Mouse (Mus musculus) forebrain, embryonic 12.5 days (tissue): ENCODE measurements around the gene Ogfod1. TPM values are rescaled to one million over a fixed set of nuclear protein-coding genes. Genes with fewer than 3 reads are reported as not detected.
"Not testable (repeated sequence)": the region's sequence is repeated elsewhere in the genome, so short reads cannot be mapped to it uniquely, and the experiment has no call there.

Source experiments
- ATAC-seq: fragments of 200-750 bp; cut with Nextera tagmentation; 2 replicates; pipeline ENCODE4 v1.8.0; 2017; ENCODE audit warnings: moderate TSS enrichment; ENCODE audit not compliant: low FRiP score
- H3K27ac ChIP-seq: fragments of 300-500 bp; sonication (generic); 2 replicates; pipeline ENCODE4 v1.5.1; 2016; ENCODE audit warnings: mild to moderate bottlenecking
- H3K27me3 ChIP-seq: fragments of 300-500 bp; sonication (generic); 2 replicates; pipeline ENCODE4 v1.6.1; 2016; ENCODE audit warnings: mild to moderate bottlenecking
- H3K36me3 ChIP-seq: fragments of 300-500 bp; sonication (generic); replicated peaks from 2 replicates; pipeline ENCODE4 v1.6.1; 2016; ENCODE audit warnings: mild to moderate bottlenecking
- H3K4me1 ChIP-seq: fragments of 300-500 bp; sonication (generic); 2 replicates; pipeline ENCODE4 v1.6.1; 2016
- H3K4me2 ChIP-seq: fragments of 300-500 bp; sonication (generic); 2 replicates; pipeline ENCODE4 v1.6.1; 2016; ENCODE audit warnings: mild to moderate bottlenecking, moderate library complexity
- H3K4me3 ChIP-seq: fragments of 300-500 bp; sonication (generic); replicated peaks from 2 replicates; pipeline ENCODE4 v1.5.1; 2016; ENCODE audit warnings: mild to moderate bottlenecking
- H3K9ac ChIP-seq: fragments of 300-500 bp; sonication (generic); 2 replicates; pipeline ENCODE4 v1.6.1; 2016; ENCODE audit warnings: mild to moderate bottlenecking
- H3K9me3 ChIP-seq: fragments of 300-500 bp; sonication (generic); 2 replicates; pipeline ENCODE4 v1.6.1; 2016
- WGBS: fragments of 180-500 bp; shearing (Covaris S2); methylation state at CpG from one replicate; pipeline ENCODE4 v1.1.7; 2016; 5-methylcytosine and 5-hydroxymethylcytosine counted together
- polyA plus RNA-seq: library from polyadenylated mRNA; unstranded; fragments of >200 nt; fragmentation: Nextera tagmentation; extraction: Ambion mirVana; gene quantifications from 2 replicates; pipeline ENCODE4 v1.2.1, GENCODE M21; 2016

Gene Ogfod1
- polyA plus RNA-seq, 1 experiment from 2014 or later, result 15.0 TPM

- no peak for ATAC-seq
- H3K36me3 ChIP-seq, result peaks cover 65% of the 10 kb centered on the region
- 94% methylated on average over 9 of the region's 9 CpGs for WGBS
Observed at GRCm38 (mm10) chr8:94029701-94030100, 7.3 kb upstream of the Ogfod1 start.

DNA sequence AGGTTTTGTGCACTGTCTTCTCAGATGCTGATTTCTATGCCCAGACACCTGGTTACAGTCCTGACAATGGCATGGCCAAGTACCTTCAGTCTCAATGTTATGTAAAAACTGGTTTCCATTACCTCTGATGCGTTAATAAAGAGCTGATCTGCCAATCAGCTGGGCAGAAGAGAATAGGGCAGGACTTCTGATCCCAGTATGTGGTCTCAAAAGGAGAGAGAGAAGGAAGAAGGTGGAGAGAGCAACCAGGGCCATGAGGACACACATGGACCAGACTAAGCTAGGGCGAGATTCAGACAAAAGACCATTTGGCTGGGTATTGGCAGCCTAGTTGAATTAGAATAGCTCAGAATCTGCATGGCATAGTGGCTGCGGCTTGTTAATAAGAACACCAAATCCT lies 3.4 kb upstream of the Ogfod1 start:
- H3K4me2 ChIP-seq, result peak overlapping the region; percentile 19
- 26% methylated on average over 3 of the region's 3 CpGs for WGBS

More at GRCm38 (mm10) chr8:94029701-94030100, 7.3 kb upstream of the Ogfod1 start:
- no peak overlapping the region for H3K27ac ChIP-seq
- H3K9me3 ChIP-seq, result no peaks in the 10 kb centered on the region
- peaks cover 18% of the 10 kb centered on the region for H3K4me1 ChIP-seq
- H3K4me2 ChIP-seq, result no peak overlapping the region
- no peaks in the 10 kb centered on the region for H3K27me3 ChIP-seq
- no peak overlapping the region for H3K4me3 ChIP-seq
- no peak overlapping the region for H3K9ac ChIP-seq

DNA sequence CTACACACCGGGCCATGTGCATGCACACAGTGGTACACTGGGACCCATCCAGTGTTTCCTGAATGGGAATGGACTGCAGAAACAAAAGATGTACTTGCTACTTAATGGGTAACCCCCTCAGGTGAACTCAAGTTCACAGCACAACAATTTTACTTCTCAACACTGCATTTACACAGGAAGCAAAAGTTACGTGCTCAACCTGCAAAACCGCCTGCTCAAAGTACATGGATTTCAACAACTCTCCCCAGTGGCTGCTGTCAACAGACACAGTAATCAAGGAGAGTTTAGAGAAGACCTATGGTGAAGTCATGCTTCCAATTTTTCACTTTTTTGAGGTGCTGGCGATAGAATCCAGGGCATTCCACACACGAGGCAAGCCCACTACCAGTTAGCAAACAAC lies 1.8 kb upstream of the Ogfod1 start:
- Histone ChIP-seq H3K9me3 (no peaks in the 10 kb centered on the region), H3K4me2 (peak overlapping the region; percentile 84), H3K4me1 (peaks cover 36% of the 10 kb centered on the region), H3K27ac (no peak overlapping the region), H3K4me3 (peak overlapping the region; percentile 73), H3K36me3 (peaks cover 12% of the 10 kb centered on the region), H3K9ac (peak overlapping the region; percentile 47), H3K27me3 (no peaks in the 10 kb centered on the region)
- no peak for ATAC-seq
- WGBS, result 73% methylated on average over 5 of the region's 5 CpGs

More for the DNA sequence above, 3.4 kb upstream of the Ogfod1 start:
- Histone ChIP-seq H3K9me3 (no peaks in the 10 kb centered on the region), H3K27me3 (no peaks in the 10 kb centered on the region), H3K4me3 (no peak overlapping the region), H3K4me1 (peaks cover 36% of the 10 kb centered on the region), H3K36me3 (peaks cover 28% of the 10 kb centered on the region), H3K27ac (no peak overlapping the region), H3K9ac (0 out of 2 replicates have a peak overlapping the region, but pooled peaks have one; percentile 17)
- ATAC-seq, result no peak

DNA sequence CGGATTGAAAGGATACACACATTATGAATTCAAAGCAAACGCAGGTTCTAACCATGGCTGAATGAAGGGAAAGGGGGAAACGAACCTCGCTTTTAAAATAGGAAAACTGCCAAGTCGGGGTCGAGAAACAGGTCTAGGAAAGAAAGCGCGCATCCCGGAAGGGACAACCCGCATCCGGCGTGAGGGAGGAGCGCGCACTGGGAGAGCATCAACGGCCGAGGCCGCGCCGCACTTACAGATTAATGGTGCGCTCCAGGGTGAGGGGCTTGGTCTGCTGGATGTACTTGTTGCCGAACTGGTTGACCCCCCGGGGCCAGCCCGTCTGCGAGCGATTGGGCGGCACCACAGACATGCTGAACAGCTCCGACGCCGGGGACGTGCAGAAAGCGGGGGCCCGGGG lies 457 bp upstream of the Ogfod1 start:
- WGBS, result under 1% methylated on average over 27 of the region's 32 CpGs
- H3K36me3 ChIP-seq, H3K9me3 ChIP-seq, H3K27me3 ChIP-seq: not testable (repeated sequence)
- Histone ChIP-seq H3K4me1 (peaks cover 36% of the 10 kb centered on the region), H3K4me3 (peak overlapping the region; percentile 73), H3K9ac (peak overlapping the region; percentile 77), H3K27ac (peak overlapping the region; percentile 71), H3K4me2 (peak overlapping the region; percentile 84)
- peak; percentile 92 for ATAC-seq

- WGBS, result 10% methylated on average over 15 of the region's 15 CpGs
- no peak overlapping the region for H3K27ac ChIP-seq
Observed at GRCm38 (mm10) chr8:94037806-94038205, 808 bp downstream of the Ogfod1 start.

DNA sequence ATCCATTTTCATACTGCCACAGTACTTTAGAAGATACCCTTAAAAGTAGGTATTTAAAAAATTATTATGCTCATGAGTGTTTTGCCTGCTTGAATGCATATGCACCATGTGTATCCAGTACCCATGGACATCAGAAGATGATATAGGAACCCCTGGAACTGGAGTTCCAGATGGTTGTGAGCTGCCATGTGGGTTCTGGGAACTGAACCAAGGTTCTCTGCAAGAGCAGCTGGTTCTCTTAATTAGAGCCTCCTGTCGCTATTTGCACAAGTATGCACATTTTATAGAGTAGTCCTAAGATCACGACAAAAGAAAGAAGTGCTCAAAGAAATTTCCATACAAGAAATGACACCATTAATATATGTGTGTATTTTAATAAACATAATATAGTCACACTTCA lies 10.8 kb downstream of the Ogfod1 start:
- Histone ChIP-seq H3K4me1 (no peaks in the 10 kb centered on the region), H3K9ac (no peak overlapping the region), H3K4me2 (no peak overlapping the region), H3K36me3 (peaks cover 17% of the 10 kb centered on the region), H3K4me3 (no peak overlapping the region), H3K27ac (no peak overlapping the region), H3K27me3 (no peaks in the 10 kb centered on the region), H3K9me3 (no peaks in the 10 kb centered on the region)
- no peak for ATAC-seq
- 93% methylated on average over 2 of the region's 2 CpGs for WGBS

More at GRCm38 (mm10) chr8:94037806-94038205, 808 bp downstream of the Ogfod1 start:
- no peak for ATAC-seq
- Histone ChIP-seq H3K9me3 (no peaks in the 10 kb centered on the region), H3K36me3 (no peaks in the 10 kb centered on the region), H3K4me1 (peaks cover 35% of the 10 kb centered on the region), H3K27me3 (no peaks in the 10 kb centered on the region), H3K4me2 (peak overlapping the region; percentile 78), H3K4me3 (peak overlapping the region; percentile 73), H3K9ac (peak overlapping the region; percentile 76)

DNA sequence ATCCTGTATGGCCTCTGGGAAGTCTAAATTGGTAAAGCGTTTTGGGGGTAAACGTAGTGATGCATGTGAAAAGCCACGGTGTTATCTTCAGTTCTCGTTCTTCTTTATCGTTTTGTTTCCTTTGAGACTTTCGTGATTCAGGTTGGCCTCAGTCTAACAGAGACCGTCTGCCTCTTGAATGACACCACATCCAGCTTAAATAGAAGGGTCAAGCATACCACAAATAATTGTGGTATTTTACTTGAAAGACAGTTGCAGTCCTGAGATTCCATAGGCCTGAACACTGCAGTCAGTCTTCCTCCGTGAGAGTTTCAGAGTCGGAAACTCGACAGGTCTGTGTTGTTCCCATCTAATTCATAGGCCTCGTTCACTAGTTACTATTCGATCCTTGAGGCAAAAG lies 15.7 kb downstream of the Ogfod1 start:
- no peak overlapping the region for H3K9ac ChIP-seq
- no peak overlapping the region for H3K4me2 ChIP-seq
- H3K4me1 ChIP-seq, result no peaks in the 10 kb centered on the region
- H3K4me3 ChIP-seq, result no peak overlapping the region
- no peak for ATAC-seq
- peaks cover 45% of the 10 kb centered on the region for H3K36me3 ChIP-seq
- 92% methylated on average over 12 of the region's 12 CpGs for WGBS
- no peaks in the 10 kb centered on the region for H3K27me3 ChIP-seq
- no peak overlapping the region for H3K27ac ChIP-seq
- no peaks in the 10 kb centered on the region for H3K9me3 ChIP-seq

DNA sequence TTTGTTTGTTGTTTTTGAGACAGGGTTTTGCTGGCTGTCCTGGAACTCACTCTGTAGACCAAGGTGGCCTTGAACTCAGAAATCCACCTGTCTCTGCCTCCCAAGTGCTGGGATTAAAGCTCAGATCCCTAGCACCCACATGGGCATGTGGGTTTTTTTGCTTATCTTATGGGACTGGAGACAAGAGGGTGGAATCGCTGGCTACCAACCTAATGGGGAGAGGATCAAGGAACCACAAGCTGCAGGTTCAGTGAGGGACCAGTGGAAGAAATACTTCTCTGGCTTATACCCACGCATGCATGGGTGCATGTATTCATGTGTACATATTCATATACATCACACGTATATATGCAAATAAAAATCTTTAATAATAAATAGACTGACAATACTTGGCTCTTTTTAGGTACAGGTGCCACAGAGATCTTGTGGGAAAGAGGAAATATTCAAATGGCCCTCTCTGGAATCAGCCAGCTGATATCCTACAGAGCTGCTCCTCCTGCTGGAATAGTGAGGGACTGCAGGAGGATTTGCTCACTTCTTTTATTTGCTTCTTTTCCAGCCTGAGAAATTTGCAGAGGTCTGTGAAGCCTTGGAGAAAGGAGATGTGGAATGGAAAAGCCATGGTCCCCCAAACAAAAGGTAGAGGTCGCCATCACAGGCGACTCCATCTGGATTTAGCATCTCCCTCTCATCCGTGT lies 20.3 kb downstream of the Ogfod1 start:
- Histone ChIP-seq H3K4me1 (no peaks in the 10 kb centered on the region), H3K27me3 (no peaks in the 10 kb centered on the region), H3K4me3 (no peak overlapping the region), H3K4me2 (no peak overlapping the region), H3K27ac (no peak overlapping the region), H3K9ac (no peak overlapping the region), H3K9me3 (no peaks in the 10 kb centered on the region), H3K36me3 (peaks cover 72% of the 10 kb centered on the region)
- WGBS, result 58% methylated on average over 6 of the region's 6 CpGs
- ATAC-seq, result no peak

DNA sequence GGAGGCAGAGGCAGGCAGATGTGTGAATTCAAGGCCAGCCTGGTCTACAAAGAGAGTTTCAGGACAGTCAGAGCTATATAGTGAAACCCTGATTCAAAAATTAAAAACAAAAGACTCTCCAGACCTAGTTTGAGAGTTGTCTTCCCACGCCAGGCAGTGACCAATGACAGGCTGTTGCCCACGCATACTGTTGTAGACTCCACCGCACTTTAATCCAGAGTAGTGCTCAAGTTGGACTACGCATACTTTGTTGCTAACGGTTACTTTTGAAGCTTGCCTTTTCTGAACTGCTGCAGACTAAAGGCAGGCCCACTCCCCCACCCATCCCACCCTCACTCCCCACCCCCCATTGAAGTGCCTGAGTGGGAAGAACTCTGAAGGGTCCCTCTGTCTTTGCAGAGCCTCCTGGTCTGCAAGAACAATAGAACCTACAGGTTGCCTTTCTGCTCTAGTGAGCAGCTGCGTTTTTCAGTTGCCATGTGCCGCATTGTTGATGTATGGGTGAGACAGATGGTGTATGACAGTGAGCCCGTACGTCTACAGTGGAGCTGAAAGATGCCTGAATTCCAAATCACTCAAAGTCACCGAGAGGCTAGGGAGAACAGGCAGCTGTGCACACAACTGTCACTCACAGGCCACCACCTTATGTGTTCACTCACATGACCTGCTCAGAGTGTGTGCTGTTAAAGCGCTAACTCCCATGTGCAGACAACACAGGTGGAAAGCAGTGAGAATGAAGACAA lies 29.3 kb downstream of the Ogfod1 start:
- 35% methylated on average over 11 of the region's 11 CpGs for WGBS

DNA sequence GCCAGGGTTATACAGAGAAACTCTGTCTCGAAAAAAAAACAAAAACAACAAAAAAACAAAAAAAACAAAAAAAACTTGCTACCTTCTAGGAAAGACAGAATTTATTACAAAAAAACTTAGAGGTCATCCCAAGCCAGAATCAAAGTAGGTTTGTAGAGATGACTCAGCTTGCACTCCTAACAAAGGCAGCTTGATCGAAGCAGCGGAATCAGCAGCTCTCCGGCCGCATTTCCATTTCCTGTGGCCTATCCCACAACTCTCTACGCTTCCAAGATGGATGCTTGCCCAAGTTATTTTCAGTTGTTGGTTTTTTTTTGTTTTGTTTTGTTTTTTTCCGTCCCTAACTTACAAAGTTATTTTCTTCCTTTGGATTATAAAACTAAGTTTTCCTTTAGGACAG lies 31.8 kb downstream of the Ogfod1 start:
- ATAC-seq, result no peak
- Histone ChIP-seq H3K36me3 (peaks cover 26% of the 10 kb centered on the region), H3K4me1 (peaks cover 16% of the 10 kb centered on the region), H3K9ac (no peak overlapping the region), H3K27ac (no peak overlapping the region), H3K27me3 (no peaks in the 10 kb centered on the region), H3K4me2 (no peak overlapping the region), H3K4me3 (no peak overlapping the region), H3K9me3 (no peaks in the 10 kb centered on the region)
- WGBS, result 95% methylated on average over 7 of the region's 7 CpGs

More for the DNA sequence above, 29.3 kb downstream of the Ogfod1 start:
- H3K9ac ChIP-seq, result no peak overlapping the region
- H3K27me3 ChIP-seq, result no peaks in the 10 kb centered on the region
- H3K9me3 ChIP-seq, result no peaks in the 10 kb centered on the region
- H3K36me3 ChIP-seq, result peaks cover 42% of the 10 kb centered on the region
- H3K4me3 ChIP-seq, result no peak overlapping the region
- H3K4me2 ChIP-seq, result no peak overlapping the region
- peaks cover 16% of the 10 kb centered on the region for H3K4me1 ChIP-seq
- peak overlapping the region; percentile 33 for H3K27ac ChIP-seq
- peak; percentile 86 for ATAC-seq

DNA sequence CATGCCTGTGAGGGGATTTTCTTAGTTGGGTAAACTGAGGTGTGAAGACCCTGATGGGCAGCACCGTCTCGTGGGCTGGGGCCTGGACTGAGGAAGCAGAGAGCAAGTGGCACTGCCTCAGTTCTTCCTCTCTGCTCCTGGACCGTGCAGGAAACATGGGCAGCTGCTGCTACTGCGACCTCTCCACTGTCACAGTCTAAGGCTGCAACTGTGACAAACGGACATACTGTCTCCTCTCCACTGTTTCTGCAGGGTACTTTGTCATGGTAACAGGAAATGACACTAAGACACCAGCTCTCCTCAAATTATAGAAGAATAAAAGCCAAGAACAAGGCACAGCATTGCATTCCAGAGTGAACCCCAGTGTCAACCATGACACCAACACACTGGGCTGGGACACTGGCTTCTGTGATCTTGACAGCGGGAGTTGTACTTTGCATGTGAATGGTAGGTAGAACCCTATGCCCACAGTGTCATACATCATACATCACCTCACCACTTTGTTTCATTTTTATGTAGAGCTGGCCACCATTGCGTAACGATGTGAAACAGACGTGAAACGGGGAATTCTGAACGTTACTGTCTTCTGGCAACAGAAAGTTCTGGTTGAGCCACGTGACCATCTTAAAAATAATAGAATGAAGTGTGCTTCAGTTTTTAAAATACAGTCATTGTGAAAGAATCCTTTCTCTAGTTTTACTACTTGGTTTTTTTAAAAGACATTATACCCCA lies 39.6 kb downstream of the Ogfod1 start:
- Histone ChIP-seq H3K9me3 (no peaks in the 10 kb centered on the region), H3K36me3 (peaks cover 32% of the 10 kb centered on the region), H3K9ac (no peak overlapping the region), H3K4me3 (no peak overlapping the region), H3K4me1 (no peaks in the 10 kb centered on the region), H3K27ac (no peak overlapping the region), H3K27me3 (no peaks in the 10 kb centered on the region), H3K4me2 (no peak overlapping the region)
- WGBS, result 90% methylated on average over 12 of the region's 12 CpGs
- no peak for ATAC-seq

GRCm38 (mm10) chr8:94087964-94088363 lies 51.0 kb downstream of the Ogfod1 start:
- Histone ChIP-seq H3K4me2 (no peak overlapping the region), H3K4me3 (no peak overlapping the region), H3K4me1 (no peaks in the 10 kb centered on the region; the same call in 1 of the 2 replicates), H3K9me3 (no peaks in the 10 kb centered on the region), H3K9ac (no peak overlapping the region), H3K27ac (no peak overlapping the region), H3K36me3 (peaks cover 27% of the 10 kb centered on the region), H3K27me3 (no peaks in the 10 kb centered on the region)
- no peak for ATAC-seq
- WGBS, result 89% methylated on average over 9 of the region's 9 CpGs
